Mouse (Mus musculus) liver, embryonic 15.5 days (tissue): Measurements from ENCODE around the gene Gm13285. TPM values are rescaled to one million over a fixed set of nuclear protein-coding genes. Genes with fewer than 3 reads are reported as not detected.

Experiments used
- ATAC-seq: fragments of 200-750 bp; cut with Nextera tagmentation; 2 replicates; pipeline ENCODE4 v1.8.0; 2017; ENCODE audit warnings: moderate number of reproducible peaks, mild to moderate bottlenecking, moderate library complexity; ENCODE audit not compliant: insufficient read depth
- H3K27ac ChIP-seq: fragments of 300-500 bp; sonication (generic); replicated peaks from 2 replicates; pipeline ENCODE4 v1.5.1; 2015; ENCODE audit warnings: mild to moderate bottlenecking, inconsistent platforms
- H3K27me3 ChIP-seq: fragments of 300-500 bp; sonication (generic); 2 replicates; pipeline ENCODE4 v1.6.1; 2015; ENCODE audit warnings: mild to moderate bottlenecking, inconsistent platforms
- H3K36me3 ChIP-seq: fragments of 300-500 bp; sonication (generic); replicated peaks from 2 replicates; pipeline ENCODE4 v1.6.1; 2015; ENCODE audit warnings: moderate library complexity, mild to moderate bottlenecking, inconsistent platforms
- H3K4me1 ChIP-seq: fragments of 300-500 bp; sonication (generic); replicated peaks from 2 replicates; pipeline ENCODE4 v1.6.1; 2015; ENCODE audit warnings: inconsistent platforms
- H3K4me2 ChIP-seq: fragments of 300-500 bp; sonication (generic); 2 replicates; pipeline ENCODE4 v1.6.1; 2015; ENCODE audit warnings: moderate library complexity, mild to moderate bottlenecking, inconsistent platforms
- H3K4me3 ChIP-seq: fragments of 300-500 bp; sonication (generic); replicated peaks from 2 replicates; pipeline ENCODE4 v1.5.1; 2015; ENCODE audit warnings: mild to moderate bottlenecking, inconsistent platforms
- H3K9ac ChIP-seq: fragments of 300-500 bp; sonication (generic); 2 replicates; pipeline ENCODE4 v1.6.1; 2015; ENCODE audit warnings: moderate library complexity, mild to moderate bottlenecking, inconsistent platforms
- H3K9me3 ChIP-seq: fragments of 300-500 bp; sonication (generic); replicated peaks from 2 replicates; pipeline ENCODE4 v1.6.1; 2016; ENCODE audit warnings: inconsistent platforms
- WGBS: fragments of 180-500 bp; shearing (Covaris S2); methylation state at CpG from one replicate; pipeline ENCODE4 v1.1.7; 2015; ENCODE audit warnings: mixed read lengths; ENCODE audit not compliant: insufficient replicate concordance; 5-methylcytosine and 5-hydroxymethylcytosine counted together
- polyA plus RNA-seq: library from polyadenylated mRNA; unstranded; fragments of >200 nt; fragmentation: Nextera tagmentation; extraction: Ambion mirVana; gene quantifications from 2 replicates; pipeline ENCODE4 v1.2.1, GENCODE M21; 2015

The Gm13285 gene
- polyA plus RNA-seq, 1 experiment from 2014 or later = 0.20 TPM

GRCm38 (mm10) chr4:88845334-88845733 lies 45.9 kb downstream of the Gm13285 start:
- WGBS = 22% methylated on average over 2 of the region's 2 CpGs
- Histone ChIP-seq H3K4me3 (no peak overlapping the region), H3K4me2 (no peak overlapping the region), H3K27me3 (no peaks in the 10 kb centered on the region), H3K4me1 (no peaks in the 10 kb centered on the region), H3K27ac (no peak overlapping the region), H3K9ac (no peak overlapping the region), H3K9me3 (no peaks in the 10 kb centered on the region), H3K36me3 (no peaks in the 10 kb centered on the region)
- ATAC-seq = no peak

GRCm38 (mm10) chr4:88849698-88850097 lies 50.2 kb downstream of the Gm13285 start, which contains the start of gene Ifna1:
Ifna1 (plus strand) TSS chr4:88850087.
- Histone ChIP-seq H3K4me3 (no peak within 1 kb of the TSS), H3K36me3 (no peaks in the 10 kb centered on the region), H3K4me2 (no peak within 1 kb of the TSS), H3K4me1 (no peaks in the 10 kb centered on the region), H3K27ac (no peak within 1 kb of the TSS), H3K9me3 (no peaks in the 10 kb centered on the region), H3K9ac (no peak within 1 kb of the TSS), H3K27me3 (no peaks in the 10 kb centered on the region)
- 23% methylated on average over 1 of the region's 1 CpGs for WGBS
- no peak for ATAC-seq

Other genes starting within 250 kb of the Gm13285 start
- not detected in 2 replicates for gene Ifna15, start 241.4 kb upstream of the Gm13285 start, polyA plus RNA-seq
- gene Ifna14, start 227.9 kb upstream of the Gm13285 start, polyA plus RNA-seq = not detected in 2 replicates
- gene Ifna9, start 207.3 kb upstream of the Gm13285 start, polyA plus RNA-seq = not detected in 2 replicates
- not detected in 2 replicates for gene Ifna12, start 196.3 kb upstream of the Gm13285 start, polyA plus RNA-seq
- gene C87499, start 165.3 kb upstream of the Gm13285 start, polyA plus RNA-seq = not detected in 2 replicates
- gene Ifna13, start 155.2 kb upstream of the Gm13285 start, polyA plus RNA-seq = not detected in 2 replicates
- not detected in 2 replicates for gene Ifna16, start 122.7 kb upstream of the Gm13285 start, polyA plus RNA-seq
- not detected in 2 replicates for gene Ifna2, start 115.8 kb upstream of the Gm13285 start, polyA plus RNA-seq
- not detected in 2 replicates for gene Ifnab, start 108.3 kb upstream of the Gm13285 start, polyA plus RNA-seq
- 0.20 and 0.51 TPM in 2 replicates for gene Gm26566, start 77.9 kb upstream of the Gm13285 start, polyA plus RNA-seq
- 22.3 and 22.6 TPM in 2 replicates for gene Klhl9, start 77.2 kb upstream of the Gm13285 start, polyA plus RNA-seq
- gene Gm13271, start 44.8 kb upstream of the Gm13285 start, polyA plus RNA-seq = not detected in 2 replicates
- gene Gm13283, start 39.5 kb upstream of the Gm13285 start, polyA plus RNA-seq = not detected in 2 replicates
- gene Gm13290, start 25.8 kb upstream of the Gm13285 start, polyA plus RNA-seq = not detected in 2 replicates
- not detected in 2 replicates for gene Gm13289, start 22.7 kb upstream of the Gm13285 start, polyA plus RNA-seq
- gene Gm13272, start 19.8 kb upstream of the Gm13285 start, polyA plus RNA-seq = not detected in 2 replicates
- not detected in 2 replicates for gene Ifnz, start 17.5 kb upstream of the Gm13285 start, polyA plus RNA-seq
- not detected in 2 replicates for gene Gm13276, start 14.0 kb upstream of the Gm13285 start, polyA plus RNA-seq
- gene Gm13277, start 11.0 kb upstream of the Gm13285 start, polyA plus RNA-seq = not detected in 2 replicates
- gene Gm13278, start 8.1 kb upstream of the Gm13285 start, polyA plus RNA-seq = not detected in 2 replicates
- not detected in 2 replicates for gene Gm13275, start 5.2 kb upstream of the Gm13285 start, polyA plus RNA-seq
- not detected in 2 replicates for gene Gm13279, start 2.3 kb upstream of the Gm13285 start, polyA plus RNA-seq
- gene Gm13287, start 3.6 kb downstream of the Gm13285 start, polyA plus RNA-seq = not detected in 2 replicates
- gene Gm13288, start 5.9 kb downstream of the Gm13285 start, polyA plus RNA-seq = not detected in 2 replicates
- not detected in 2 replicates for gene Ifna7, start 16.6 kb downstream of the Gm13285 start, polyA plus RNA-seq
- gene Ifna11, start 20.3 kb downstream of the Gm13285 start, polyA plus RNA-seq = not detected in 2 replicates
- gene Ifna6, start 27.8 kb downstream of the Gm13285 start, polyA plus RNA-seq = not detected in 2 replicates
- not detected in 2 replicates for gene Ifna5, start 35.9 kb downstream of the Gm13285 start, polyA plus RNA-seq
- gene Ifna4, start 42.2 kb downstream of the Gm13285 start, polyA plus RNA-seq = not detected in 2 replicates
- gene Ifna1, start 50.4 kb downstream of the Gm13285 start, polyA plus RNA-seq = not detected in 2 replicates
- not detected in 2 replicates for gene Ifne, start 80.5 kb downstream of the Gm13285 start, polyA plus RNA-seq